Mouse (Mus musculus): ENCODE data around the gene Mrps27. TPM values are rescaled to one million over a fixed set of nuclear protein-coding genes. Genes with fewer than 3 reads are reported as not detected.

The Mrps27 gene
- total RNA-seq, 2 experiments from 2014 or later, result 25.1 to 28.3 TPM

GRCm38 (mm10) chr13:99352758-99353489 is 8.3 kb downstream of the Mrps27 start:
- Histone ChIP-seq H3K27ac (peak overlapping the region; percentile 86), H3K4me3 (peak overlapping the region; percentile 41)
- peak; percentile 94 to 97 for DNase-seq (ENCODE audit: extremely low spot score in 1 of 2, low spot score in 2 of 2)
- intact Hi-C loops (cut with DNase I), result loop anchor here (2.0 kb wide), 1 partner anchor 486 kb away; no protein-coding TSS in a partner anchor
- peak; percentile 98 for TF ChIP-seq CTCF (IDR thresholded peaks at IDR 0.05)

GRCm38 (mm10) chr13:99353490-99353851 is 8.9 kb downstream of the Mrps27 start:
- no peak for DNase-seq (ENCODE audit: extremely low spot score in 1 of 2, low spot score in 2 of 2)
- Histone ChIP-seq H3K27ac (peak overlapping the region; percentile 86), H3K4me3 (peak overlapping the region; percentile 41)
- no peak for TF ChIP-seq CTCF (IDR thresholded peaks at IDR 0.05)
- intact Hi-C loops (cut with DNase I), result loop anchor here (2.0 kb wide), 1 partner anchor 485 kb away; no protein-coding TSS in a partner anchor

- DNase-seq (ENCODE audit: extremely low spot score in 1 of 2, low spot score in 2 of 2), result no peak
- Histone ChIP-seq H3K4me3 (no peak overlapping the region), H3K27ac (no peak overlapping the region)
- no peak for TF ChIP-seq CTCF (IDR thresholded peaks at IDR 0.05)
- intact Hi-C loops (cut with DNase I), result no loop called here
Measured at GRCm38 (mm10) chr13:99355072-99355471, 10.5 kb downstream of the Mrps27 start.

GRCm38 (mm10) chr13:99355861-99356260 is 11.3 kb downstream of the Mrps27 start:
- Histone ChIP-seq H3K27ac (no peak overlapping the region), H3K4me3 (no peak overlapping the region)
- intact Hi-C loops (cut with DNase I), result no loop called here
- no peak for DNase-seq (ENCODE audit: extremely low spot score in 1 of 2, low spot score in 2 of 2)
- TF ChIP-seq CTCF (IDR thresholded peaks at IDR 0.05), result no peak

- intact Hi-C loops (cut with DNase I), result no loop called here
- no peak for DNase-seq (ENCODE audit: extremely low spot score in 1 of 2, low spot score in 2 of 2)
- no peak overlapping the region for H3K4me3 ChIP-seq
- peak; percentile 38 for TF ChIP-seq CTCF (IDR thresholded peaks at IDR 0.05)
- no peak overlapping the region for H3K27ac ChIP-seq
Measured at GRCm38 (mm10) chr13:99356428-99357265, 12.1 kb downstream of the Mrps27 start.

- no peak for TF ChIP-seq CTCF (IDR thresholded peaks at IDR 0.05)
- no peak for DNase-seq (ENCODE audit: extremely low spot score in 1 of 2, low spot score in 2 of 2)
- intact Hi-C loops (cut with DNase I), result no loop called here
- no peak overlapping the region for H3K27ac ChIP-seq
- H3K4me3 ChIP-seq, result no peak overlapping the region
Measured at GRCm38 (mm10) chr13:99358921-99359320, 14.3 kb downstream of the Mrps27 start.

GRCm38 (mm10) chr13:99363866-99364265 is 19.3 kb downstream of the Mrps27 start:
- intact Hi-C loops (cut with DNase I), result no loop called here
- Histone ChIP-seq H3K4me3 (no peak overlapping the region), H3K27ac (no peak overlapping the region)
- no peak for TF ChIP-seq CTCF (IDR thresholded peaks at IDR 0.05)
- DNase-seq (ENCODE audit: extremely low spot score in 1 of 2, low spot score in 2 of 2), result no peak

GRCm38 (mm10) chr13:99366422-99367175 is 22.0 kb downstream of the Mrps27 start:
- no peak overlapping the region for H3K4me3 ChIP-seq
- intact Hi-C loops (cut with DNase I), result loop anchor here (1.0 to 5.0 kb wide), 4 partner anchors 29 to 396 kb away; no protein-coding TSS in a partner anchor
- no peak for TF ChIP-seq CTCF (IDR thresholded peaks at IDR 0.05)
- peak; percentile 73 to 80 for DNase-seq (ENCODE audit: extremely low spot score in 1 of 2, low spot score in 2 of 2)
- peak overlapping the region; percentile 81 for H3K27ac ChIP-seq

- no peak for DNase-seq (ENCODE audit: extremely low spot score in 1 of 2, low spot score in 2 of 2)
- intact Hi-C loops (cut with DNase I), result loop anchor here (2.0 to 5.0 kb wide), 3 partner anchors 125 to 395 kb away; no protein-coding TSS in a partner anchor
- Histone ChIP-seq H3K4me3 (no peak overlapping the region), H3K27ac (peak overlapping the region; percentile 81)
- no peak for TF ChIP-seq CTCF (IDR thresholded peaks at IDR 0.05)
Measured at GRCm38 (mm10) chr13:99367554-99368174, 23.1 kb downstream of the Mrps27 start.

GRCm38 (mm10) chr13:99369103-99369502 is 24.5 kb downstream of the Mrps27 start:
- Histone ChIP-seq H3K4me3 (no peak overlapping the region), H3K27ac (no peak overlapping the region)
- intact Hi-C loops (cut with DNase I), result loop anchor here (5.0 kb wide), 2 partner anchors 123 to 393 kb away; no protein-coding TSS in a partner anchor
- no peak for TF ChIP-seq CTCF (IDR thresholded peaks at IDR 0.05)
- no peak for DNase-seq (ENCODE audit: extremely low spot score in 1 of 2, low spot score in 2 of 2)

GRCm38 (mm10) chr13:99371285-99371684 is 26.7 kb downstream of the Mrps27 start:
- no peak for DNase-seq (ENCODE audit: extremely low spot score in 1 of 2, low spot score in 2 of 2)
- Histone ChIP-seq H3K27ac (no peak overlapping the region), H3K4me3 (no peak overlapping the region)
- intact Hi-C loops (cut with DNase I), result no loop called here
- no peak for TF ChIP-seq CTCF (IDR thresholded peaks at IDR 0.05)

Measured in left cerebral cortex, adult 2 months (tissue).